Mouse (Mus musculus) kidney, embryonic 16.5 days (tissue): ENCODE results near the gene Arhgef28. TPM values are rescaled to one million over a fixed set of nuclear protein-coding genes. Genes with fewer than 3 reads are reported as not detected.
A peak's percentile ranks its signal among the peaks of the same experiment; 100 is the strongest.

ENCODE experiments used
- ATAC-seq: fragments of 200-750 bp; cut with Nextera tagmentation; 2 replicates; pipeline ENCODE4 v1.8.0; 2017; ENCODE audit warnings: moderate TSS enrichment; ENCODE audit not compliant: low FRiP score, low TSS enrichment
- H3K27ac ChIP-seq: fragments of 300-500 bp; sonication (generic); 2 replicates; pipeline ENCODE4 v1.5.1; 2014; ENCODE audit warnings: low read length
- H3K27me3 ChIP-seq: fragments of 300-500 bp; sonication (generic); 2 replicates; pipeline ENCODE4 v1.6.1; 2014; ENCODE audit warnings: low read length, control low read depth, mixed read lengths; ENCODE audit not compliant: insufficient read depth
- H3K36me3 ChIP-seq: fragments of 300-500 bp; sonication (generic); 2 replicates; pipeline ENCODE4 v1.6.1; 2014; ENCODE audit warnings: low read length, control low read depth, mixed read lengths; ENCODE audit not compliant: insufficient read depth
- H3K4me1 ChIP-seq: fragments of 300-500 bp; sonication (generic); 2 replicates; pipeline ENCODE4 v1.6.1; 2014; ENCODE audit warnings: low read length, control low read depth, mixed read lengths; ENCODE audit not compliant: insufficient read depth
- H3K4me2 ChIP-seq: fragments of 300-500 bp; sonication (generic); replicated peaks from 2 replicates; pipeline ENCODE4 v1.6.1; 2014; ENCODE audit warnings: low read depth, low read length
- H3K4me3 ChIP-seq: fragments of 300-500 bp; sonication (generic); 2 replicates; pipeline ENCODE4 v1.5.1; 2014; ENCODE audit warnings: mild to moderate bottlenecking, low read length
- H3K9ac ChIP-seq: fragments of 300-500 bp; sonication (generic); replicated peaks from 2 replicates; pipeline ENCODE4 v1.6.1; 2014; ENCODE audit warnings: low read length
- H3K9me3 ChIP-seq: fragments of 300-500 bp; sonication (generic); 2 replicates; pipeline ENCODE4 v1.6.1; 2016; ENCODE audit warnings: low read length, control low read depth
- WGBS: fragments of 180-500 bp; shearing (Covaris S2); extraction: QIAGEN DNeasy Blood & Tissue Kit; methylation state at CpG from one replicate; pipeline ENCODE4 v1.1.7; 2014; 5-methylcytosine and 5-hydroxymethylcytosine counted together
- polyA plus RNA-seq: library from polyadenylated mRNA; unstranded; fragments of >200 nt; fragmentation: Nextera tagmentation; extraction: Ambion mirVana; gene quantifications from 2 replicates; pipeline ENCODE4 v1.2.1, GENCODE M21; 2015

Arhgef28 gene
- polyA plus RNA-seq, 1 experiment from 2014 or later: 45.1 TPM

GRCm38 (mm10) chr13:98138786-98139185 is 67.5 kb downstream of the Arhgef28 start:
- H3K4me2 ChIP-seq: no peak overlapping the region
- H3K27ac ChIP-seq: peak overlapping the region; percentile 19; the same call in 1 of the 2 replicates

DNA sequence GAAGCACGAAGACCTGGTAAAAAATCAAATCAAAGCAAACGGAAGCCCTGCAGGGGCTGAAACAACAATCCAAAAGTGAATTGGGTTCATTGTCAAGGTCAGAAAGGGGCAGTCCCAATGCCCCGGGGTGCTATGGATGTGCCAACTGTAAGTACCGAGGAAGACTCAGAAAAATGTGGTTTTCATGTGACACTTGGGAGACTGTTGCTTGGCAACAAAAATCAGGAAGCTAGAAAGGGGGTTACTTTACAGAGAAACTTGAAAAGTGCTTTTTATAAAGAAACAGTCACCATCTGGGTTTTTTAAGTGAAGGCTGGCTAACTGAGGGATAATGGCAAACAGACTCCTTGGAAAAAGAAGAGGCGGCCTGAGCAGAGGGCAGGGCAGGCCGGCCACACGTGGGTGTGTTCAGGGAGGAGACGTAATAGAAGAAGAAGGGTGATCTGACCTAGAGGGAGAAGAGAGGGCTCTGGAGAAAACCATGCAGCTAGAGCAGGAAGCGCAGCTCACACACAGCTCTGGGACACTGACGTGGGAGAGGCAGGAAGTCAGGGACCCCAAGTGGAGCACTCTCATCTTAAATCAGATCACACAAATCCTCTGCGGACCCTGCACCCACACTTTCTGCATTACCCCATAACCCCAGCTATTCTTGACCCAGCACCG is 70.2 kb downstream of the Arhgef28 start:
- peak; percentile 54; the same call in 1 of the 2 replicates for ATAC-seq
- no peak overlapping the region for H3K27ac ChIP-seq
- WGBS: 23% methylated on average over 12 of the region's 12 CpGs

More at GRCm38 (mm10) chr13:98138786-98139185, 67.5 kb downstream of the Arhgef28 start:
- Histone ChIP-seq H3K4me3 (no peak overlapping the region), H3K9me3 (no peaks in the 10 kb centered on the region), H3K9ac (no peak overlapping the region), H3K36me3 (no peaks in the 10 kb centered on the region), H3K27me3 (no peaks in the 10 kb centered on the region), H3K4me1 (peaks cover 11% of the 10 kb centered on the region)
- no peak for ATAC-seq
- WGBS: 65% methylated on average over 4 of the region's 4 CpGs

GRCm38 (mm10) chr13:98132951-98133350 is 73.3 kb downstream of the Arhgef28 start:
- Histone ChIP-seq H3K4me1 (peaks cover 11% of the 10 kb centered on the region), H3K27ac (no peak overlapping the region), H3K27me3 (no peaks in the 10 kb centered on the region), H3K36me3 (no peaks in the 10 kb centered on the region), H3K9ac (no peak overlapping the region), H3K9me3 (no peaks in the 10 kb centered on the region), H3K4me3 (no peak overlapping the region), H3K4me2 (no peak overlapping the region)
- WGBS: 82% methylated on average over 5 of the region's 5 CpGs
- no peak for ATAC-seq

More for the DNA sequence above, 70.2 kb downstream of the Arhgef28 start:
- Histone ChIP-seq H3K4me3 (no peak overlapping the region), H3K27me3 (no peaks in the 10 kb centered on the region), H3K36me3 (no peaks in the 10 kb centered on the region), H3K4me1 (peaks cover 11% of the 10 kb centered on the region), H3K9me3 (no peaks in the 10 kb centered on the region), H3K9ac (no peak overlapping the region), H3K4me2 (peak overlapping the region; percentile 1; the same call in 1 of the 2 replicates)

GRCm38 (mm10) chr13:98132264-98132663 is 74.0 kb downstream of the Arhgef28 start:
- Histone ChIP-seq H3K27me3 (no peaks in the 10 kb centered on the region), H3K4me1 (peaks cover 11% of the 10 kb centered on the region), H3K9ac (no peak overlapping the region), H3K27ac (no peak overlapping the region), H3K36me3 (no peaks in the 10 kb centered on the region), H3K9me3 (no peaks in the 10 kb centered on the region), H3K4me2 (no peak overlapping the region), H3K4me3 (no peak overlapping the region)
- no peak for ATAC-seq
- WGBS: 75% methylated on average over 6 of the region's 6 CpGs

GRCm38 (mm10) chr13:98125666-98126065 is 80.6 kb downstream of the Arhgef28 start:
- Histone ChIP-seq H3K27ac (no peak overlapping the region), H3K9ac (no peak overlapping the region), H3K4me1 (0 out of 2 replicates have a peak, but pooled peaks cover 5% of the 10 kb centered on the region), H3K36me3 (no peaks in the 10 kb centered on the region), H3K4me2 (no peak overlapping the region), H3K9me3 (no peaks in the 10 kb centered on the region), H3K4me3 (no peak overlapping the region), H3K27me3 (no peaks in the 10 kb centered on the region)
- ATAC-seq: no peak
- 65% methylated on average over 5 of the region's 5 CpGs for WGBS

DNA sequence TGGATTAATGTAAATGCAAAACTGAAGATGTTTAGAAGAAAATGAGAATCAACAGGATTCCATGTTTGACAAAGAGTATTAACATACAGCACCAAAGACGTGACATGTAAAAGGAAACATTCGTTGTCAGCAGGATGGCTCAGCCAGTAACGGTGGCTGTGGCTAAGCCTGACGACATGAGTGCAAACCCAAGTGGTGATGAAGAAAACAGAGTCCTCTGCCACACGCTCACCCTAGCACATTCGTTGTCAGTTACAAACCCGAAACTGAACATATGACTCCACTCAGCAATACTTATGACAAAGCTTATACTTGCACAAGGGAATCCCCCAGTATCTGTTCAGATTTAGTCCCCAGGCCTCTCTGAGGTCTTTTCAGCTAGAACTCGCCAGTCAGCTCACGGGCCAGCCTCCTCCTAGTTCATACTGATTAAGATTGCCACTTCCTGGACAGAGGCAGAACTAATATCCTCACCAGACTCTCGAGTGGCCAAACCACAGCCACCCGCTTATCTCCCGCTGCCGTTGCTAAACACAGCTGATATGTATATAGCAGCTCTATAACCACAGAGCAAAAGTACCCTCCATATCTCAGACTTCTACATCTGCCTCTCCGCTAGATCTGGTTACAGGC is 82.0 kb downstream of the Arhgef28 start:
- Histone ChIP-seq H3K4me1 (0 out of 2 replicates have a peak, but pooled peaks cover 5% of the 10 kb centered on the region), H3K4me2 (no peak overlapping the region), H3K9ac (no peak overlapping the region), H3K4me3 (no peak overlapping the region), H3K27me3 (no peaks in the 10 kb centered on the region), H3K36me3 (no peaks in the 10 kb centered on the region), H3K9me3 (no peaks in the 10 kb centered on the region), H3K27ac (no peak overlapping the region)
- ATAC-seq: no peak
- WGBS: 72% methylated on average over 14 of the region's 14 CpGs

GRCm38 (mm10) chr13:98122766-98123165 is 83.5 kb downstream of the Arhgef28 start:
- no peak overlapping the region for H3K9ac ChIP-seq
- 72% methylated on average over 4 of the region's 4 CpGs for WGBS
- H3K36me3 ChIP-seq: no peaks in the 10 kb centered on the region
- no peak overlapping the region for H3K4me3 ChIP-seq
- ATAC-seq: no peak
- no peaks in the 10 kb centered on the region for H3K9me3 ChIP-seq
- H3K27ac ChIP-seq: no peak overlapping the region
- H3K4me1 ChIP-seq: 0 out of 2 replicates have a peak, but pooled peaks cover 5% of the 10 kb centered on the region
- no peak overlapping the region for H3K4me2 ChIP-seq
- H3K27me3 ChIP-seq: no peaks in the 10 kb centered on the region

DNA sequence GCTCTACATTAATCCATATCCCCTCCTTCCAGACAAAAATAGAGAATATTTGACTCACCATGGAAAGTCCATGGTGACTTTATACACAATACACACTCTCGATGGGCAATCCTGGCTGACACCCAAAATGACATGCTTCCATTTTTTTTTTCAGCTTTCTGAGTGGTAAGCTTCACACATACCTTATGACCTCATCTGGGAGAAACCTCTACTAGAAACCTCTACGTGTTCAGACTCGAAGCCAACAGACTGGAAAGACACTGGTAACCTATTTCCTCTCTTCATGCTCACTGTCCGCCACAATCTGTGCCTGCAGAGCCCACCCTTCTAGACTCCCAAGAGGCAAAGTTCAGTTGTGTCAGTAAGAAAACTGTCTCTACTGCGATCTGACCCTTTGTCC is 84.2 kb downstream of the Arhgef28 start:
- ATAC-seq: no peak
- H3K27ac ChIP-seq: no peak overlapping the region

GRCm38 (mm10) chr13:98121124-98121470 is 85.1 kb downstream of the Arhgef28 start:
- 86% methylated on average over 4 of the region's 4 CpGs for WGBS
- H3K36me3 ChIP-seq: no peaks in the 10 kb centered on the region
- no peak overlapping the region for H3K4me2 ChIP-seq
- H3K9ac ChIP-seq: no peak overlapping the region
- ATAC-seq: no peak
- H3K27me3 ChIP-seq: no peaks in the 10 kb centered on the region
- H3K27ac ChIP-seq: no peak overlapping the region
- H3K4me1 ChIP-seq: 0 out of 2 replicates have a peak, but pooled peaks cover 5% of the 10 kb centered on the region
- H3K4me3 ChIP-seq: no peak overlapping the region
- H3K9me3 ChIP-seq: no peaks in the 10 kb centered on the region

More for the DNA sequence above, 84.2 kb downstream of the Arhgef28 start:
- H3K4me3 ChIP-seq: no peak overlapping the region
- H3K4me2 ChIP-seq: no peak overlapping the region
- H3K27me3 ChIP-seq: no peaks in the 10 kb centered on the region
- no peaks in the 10 kb centered on the region for H3K36me3 ChIP-seq
- H3K9ac ChIP-seq: no peak overlapping the region
- 0 out of 2 replicates have a peak, but pooled peaks cover 5% of the 10 kb centered on the region for H3K4me1 ChIP-seq
- 60% methylated on average over 5 of the region's 5 CpGs for WGBS
- no peaks in the 10 kb centered on the region for H3K9me3 ChIP-seq
